Mouse (Mus musculus) olfactory bulb, adult 2 months (tissue): ENCODE measurements around the gene Asb8.

Experiments used
- CTCF ChIP-seq: fragments of 200-500 bp; IDR thresholded peaks from 2 replicates; pipeline ENCODE4 v1.5.1; 2012; ENCODE audit warnings: low read depth, mild to moderate bottlenecking, low read length, moderate library complexity; ENCODE audit not compliant: insufficient read depth
- POLR2A ChIP-seq: fragments of 200-500 bp; IDR thresholded peaks from 2 replicates; pipeline ENCODE4 v1.6.1; 2012; ENCODE audit warnings: mild to moderate bottlenecking, low read depth, low read length, moderate library complexity; ENCODE audit not compliant: insufficient read depth

- TF ChIP-seq CTCF (no peak), POLR2A (no peak)
Observed at GRCm38 (mm10) chr15:98148356-98148755, 17.1 kb downstream of the Asb8 start.
